Mouse (Mus musculus) heart, adult 2 months (tissue): ENCODE data around the gene Mipep.

ENCODE experiments used
- CTCF ChIP-seq: fragments of 200-600 bp; IDR thresholded peaks from 2 replicates; pipeline ENCODE4 v1.8.1; 2022; ENCODE audit warnings: antibody characterized with exemption, mild to moderate bottlenecking, moderate library complexity
- EP300 ChIP-seq: fragments of 200-500 bp; IDR thresholded peaks from 2 replicates; pipeline ENCODE4 v1.6.1; 2011; ENCODE audit warnings: low read depth, low read length, control low read depth; ENCODE audit not compliant: insufficient read depth
- POLR2A ChIP-seq: fragments of 200-500 bp; IDR thresholded peaks from 2 replicates; pipeline ENCODE4 v1.6.1; 2011; ENCODE audit warnings: mild to moderate bottlenecking, low read depth, low read length, control low read depth; ENCODE audit not compliant: insufficient read depth

GRCm38 (mm10) chr14:60764526-60764925 is 19.8 kb upstream of the Mipep start:
- TF ChIP-seq POLR2A, result no peak
- TF ChIP-seq CTCF, result no peak
- TF ChIP-seq EP300, result no peak
